Mouse (Mus musculus): Measurements from ENCODE around the gene Ghrh. TPM values are rescaled to one million over a fixed set of nuclear protein-coding genes. Genes with fewer than 3 reads are reported as not detected.

The Ghrh gene
- total and polyA plus RNA-seq, 3 experiments = not detected

GRCm38 (mm10) chr2:157322029-157322766 lies 25.1 kb downstream of the Ghrh start:
- H3K9ac ChIP-seq (ENCODE audit: control insufficient read depth, low read depth, low read length, poor library complexity, severe bottlenecking) = no peak overlapping the region
- DNase-seq (ENCODE audit: low read depth, low spot score) = no peak
- H3K27ac ChIP-seq (ENCODE audit: control insufficient read depth, low read depth, low read length) = no peak overlapping the region
- no peaks in the 10 kb centered on the region for H3K4me1 ChIP-seq (ENCODE audit: control insufficient read depth in 1 of 2, insufficient read depth in 2 of 2, low read length in 2 of 2)
- no peaks in the 10 kb centered on the region for H3K79me2 ChIP-seq (ENCODE audit: control insufficient read depth, insufficient read depth, low read length, poor library complexity)
- no peaks in the 10 kb centered on the region for H3K27me3 ChIP-seq (ENCODE audit: control insufficient read depth in 1 of 2, insufficient read depth in 2 of 2, low read length in 2 of 2)
- TF ChIP-seq HCFC1 (IDR thresholded peaks at IDR 0.05; ENCODE audit: low read depth, low read length) (no peak), TBP (IDR thresholded peaks at IDR 0.05; ENCODE audit: low read depth, low read length) (no peak), TAL1 (IDR thresholded peaks at IDR 0.05; ENCODE audit: low read length) (no peak)
- peaks cover 0 to 14% of the 10 kb centered on the region in 2 experiments; a peak in 2 of 4 replicates for H3K36me3 ChIP-seq (ENCODE audit: control insufficient read depth in 1 of 2, insufficient read depth in 2 of 2, low read length in 2 of 2)
- H3K4me3 ChIP-seq (ENCODE audit: control insufficient read depth in 1 of 2, insufficient read depth in 1 of 2, low read depth in 2 of 2, low read length in 2 of 2) = no peak overlapping the region
- H3K9me3 ChIP-seq (replicated peaks; ENCODE audit: insufficient read depth, low read length) = no peaks in the 10 kb centered on the region

- H3K4me1 ChIP-seq (ENCODE audit: control insufficient read depth in 1 of 2, insufficient read depth in 2 of 2, low read length in 2 of 2) = no peaks in the 10 kb centered on the region
- no peak overlapping the region for H3K4me3 ChIP-seq (ENCODE audit: control insufficient read depth in 1 of 2, insufficient read depth in 1 of 2, low read depth in 2 of 2, low read length in 2 of 2)
- no peak overlapping the region for H3K27ac ChIP-seq (ENCODE audit: control insufficient read depth, low read depth, low read length)
- H3K79me2 ChIP-seq (ENCODE audit: control insufficient read depth, insufficient read depth, low read length, poor library complexity) = no peaks in the 10 kb centered on the region
- no peak for TF ChIP-seq UBTF (IDR thresholded peaks at IDR 0.05; ENCODE audit: borderline replicate concordance, insufficient read depth, low read depth, low read length)
- no peak for TF ChIP-seq GABPA (IDR thresholded peaks at IDR 0.05; ENCODE audit: low read depth, low read length)
- no peak for TF ChIP-seq TCF12 (IDR thresholded peaks at IDR 0.05; ENCODE audit: low read depth, low read length)
- no peaks in the 10 kb centered on the region for H3K27me3 ChIP-seq (ENCODE audit: control insufficient read depth in 1 of 2, insufficient read depth in 2 of 2, low read length in 2 of 2)
- DNase-seq (ENCODE audit: low read depth, low spot score) = no peak
- no peak overlapping the region for H3K9ac ChIP-seq (ENCODE audit: control insufficient read depth, low read depth, low read length, poor library complexity, severe bottlenecking)
- peaks cover 0 to 15% of the 10 kb centered on the region in 2 experiments; a peak in 2 of 4 replicates for H3K36me3 ChIP-seq (ENCODE audit: control insufficient read depth in 1 of 2, insufficient read depth in 2 of 2, low read length in 2 of 2)
- H3K9me3 ChIP-seq (replicated peaks; ENCODE audit: insufficient read depth, low read length) = no peaks in the 10 kb centered on the region
These were observed 26.4 kb downstream of the Ghrh start for GRCm38 (mm10) chr2:157320886-157321285.

GRCm38 (mm10) chr2:157320135-157320534 lies 27.2 kb downstream of the Ghrh start:
- DNase-seq (ENCODE audit: low read depth, low spot score) = no peak
- Histone ChIP-seq H3K9ac (ENCODE audit: control insufficient read depth, low read depth, low read length, poor library complexity, severe bottlenecking) (no peak overlapping the region), H3K36me3 (ENCODE audit: control insufficient read depth in 1 of 2, insufficient read depth in 2 of 2, low read length in 2 of 2) (peaks cover 0 to 19% of the 10 kb centered on the region in 2 experiments; a peak in 2 of 4 replicates), H3K27ac (ENCODE audit: control insufficient read depth, low read depth, low read length) (no peak overlapping the region), H3K4me1 (ENCODE audit: control insufficient read depth in 1 of 2, insufficient read depth in 2 of 2, low read length in 2 of 2) (no peaks in the 10 kb centered on the region), H3K27me3 (ENCODE audit: control insufficient read depth in 1 of 2, insufficient read depth in 2 of 2, low read length in 2 of 2) (no peaks in the 10 kb centered on the region), H3K9me3 (replicated peaks; ENCODE audit: insufficient read depth, low read length) (no peaks in the 10 kb centered on the region), H3K4me3 (ENCODE audit: control insufficient read depth in 1 of 2, insufficient read depth in 1 of 2, low read depth in 2 of 2, low read length in 2 of 2) (no peak overlapping the region), H3K79me2 (ENCODE audit: control insufficient read depth, insufficient read depth, low read length, poor library complexity) (no peaks in the 10 kb centered on the region)
- TF ChIP-seq ZNF384 (IDR thresholded peaks at IDR 0.05; ENCODE audit: low read depth, low read length) = no peak
- TF ChIP-seq MYC (IDR thresholded peaks at IDR 0.05; ENCODE audit: low read depth, low read length) = no peak
- no peak for TF ChIP-seq TBP (IDR thresholded peaks at IDR 0.05; ENCODE audit: low read depth, low read length)
- TF ChIP-seq RAD21 (IDR thresholded peaks at IDR 0.05; ENCODE audit: low read depth, low read length) = no peak
- TF ChIP-seq MYB (IDR thresholded peaks at IDR 0.05; ENCODE audit: low read depth, low read length) = no peak
- TF ChIP-seq BHLHE40 (IDR thresholded peaks at IDR 0.05; ENCODE audit: borderline replicate concordance, low read depth, low read length) = no peak
